Mouse (Mus musculus): ENCODE data around the gene Cacna1e.

DNA sequence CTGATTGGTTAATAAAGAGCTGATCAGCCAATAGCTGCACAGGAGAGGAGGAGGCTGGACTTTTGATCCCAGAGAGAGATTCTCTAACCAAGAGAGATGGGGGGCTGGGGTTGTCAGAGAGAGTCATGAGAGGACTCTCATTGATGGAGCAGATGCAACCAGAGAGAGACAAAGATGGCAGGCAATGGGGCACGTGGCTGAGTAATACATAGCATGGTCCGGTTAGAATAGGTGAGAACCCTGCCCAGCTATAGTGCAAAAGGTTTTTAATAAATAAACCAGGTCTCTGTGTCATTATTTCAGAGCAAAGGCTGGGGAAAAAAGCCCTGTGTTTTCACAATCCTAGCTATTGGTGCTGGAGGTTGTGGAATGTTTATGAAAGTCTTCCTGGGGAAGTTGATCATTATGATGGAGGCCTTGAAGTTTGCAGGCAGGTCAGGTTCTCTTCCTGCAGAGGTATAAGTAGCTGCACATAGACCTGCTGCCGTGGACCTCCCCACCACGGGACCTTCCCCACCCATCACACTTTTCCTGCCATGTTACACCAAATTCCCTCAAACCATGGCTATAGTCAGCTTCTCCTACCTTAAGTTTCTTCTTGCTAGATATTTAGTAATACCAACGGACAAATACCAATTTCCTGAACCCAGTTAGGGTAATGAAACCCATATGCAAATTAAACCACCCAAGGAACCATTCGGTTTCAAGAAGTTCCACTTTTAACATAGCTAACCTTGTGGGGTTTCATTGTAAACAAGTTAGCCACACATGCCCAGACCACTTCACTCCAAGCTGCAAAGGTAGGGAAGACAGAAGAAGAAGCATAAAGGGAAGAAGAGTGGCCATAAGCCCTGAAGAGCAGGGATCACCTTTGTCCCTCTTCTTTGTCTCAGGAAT is 35.4 kb downstream of the Cacna1e start:
- TF ChIP-seq POLR2A (IDR thresholded peaks at IDR 0.05; ENCODE audit: borderline replicate concordance, low read depth, low read length) (no peak), CTCF (IDR thresholded peaks at IDR 0.05; ENCODE audit: low read depth, low read length) (no peak)

Measured in bone marrow macrophage, adult 2 months (primary cell).